Mouse (Mus musculus) olfactory bulb, adult 2 months (tissue): ENCODE results near the gene Plin5.

Experiments used
- CTCF ChIP-seq: fragments of 200-500 bp; IDR thresholded peaks from 2 replicates; pipeline ENCODE4 v1.5.1; 2012; ENCODE audit warnings: low read depth, mild to moderate bottlenecking, low read length, moderate library complexity; ENCODE audit not compliant: insufficient read depth
- POLR2A ChIP-seq: fragments of 200-500 bp; IDR thresholded peaks from 2 replicates; pipeline ENCODE4 v1.6.1; 2012; ENCODE audit warnings: mild to moderate bottlenecking, low read depth, low read length, moderate library complexity; ENCODE audit not compliant: insufficient read depth

GRCm38 (mm10) chr17:56149897-56150296 is 32.5 kb upstream of the Plin5 start:
- TF ChIP-seq CTCF = no peak
- no peak for TF ChIP-seq POLR2A
